Mouse (Mus musculus): ENCODE measurements around the gene Pdgfra. TPM values are rescaled to one million over a fixed set of nuclear protein-coding genes. Genes with fewer than 3 reads are reported as not detected.

Pdgfra gene
- polyA plus RNA-seq, 1 experiment from 2014 or later: 65.0 TPM

DNA sequence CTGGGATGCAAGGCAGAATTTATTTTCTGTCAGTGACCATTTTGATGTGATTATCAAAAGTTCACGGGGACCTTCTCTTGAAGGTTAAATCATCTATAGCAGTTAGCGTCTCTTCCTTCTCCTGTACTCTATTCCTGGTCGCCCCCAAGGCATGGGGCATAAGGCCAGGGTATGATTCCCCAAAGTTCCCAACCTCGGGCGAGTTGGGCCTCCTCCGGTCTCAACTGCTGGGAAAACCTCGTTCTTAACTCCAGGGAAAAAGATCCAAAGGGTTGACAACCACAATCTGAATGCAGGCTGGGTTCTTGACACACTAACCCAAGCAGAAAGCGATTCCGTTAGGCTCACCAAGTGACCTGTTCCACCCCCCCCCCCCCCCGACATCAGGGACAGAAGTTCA is 2.7 kb upstream of the Pdgfra start:
- peaks cover 35% of the 10 kb centered on the region for H3K4me1 ChIP-seq
- peaks cover 39% of the 10 kb centered on the region for H3K27me3 ChIP-seq
- no peak overlapping the region for H3K9ac ChIP-seq
- H3K27ac ChIP-seq (replicated peaks): peak overlapping the region; percentile 98
- no peaks in the 10 kb centered on the region for H3K9me3 ChIP-seq (replicated peaks)
- ATAC-seq (ENCODE audit: insufficient number of reproducible peaks, low FRiP score, low TSS enrichment, low read depth): no peak
- peak overlapping the region; percentile 52 for H3K4me2 ChIP-seq (replicated peaks)
- 1% methylated on average over 10 of the region's 10 CpGs for WGBS
- H3K4me3 ChIP-seq (replicated peaks): peak overlapping the region; percentile 66
- H3K36me3 ChIP-seq: no peaks in the 10 kb centered on the region

DNA sequence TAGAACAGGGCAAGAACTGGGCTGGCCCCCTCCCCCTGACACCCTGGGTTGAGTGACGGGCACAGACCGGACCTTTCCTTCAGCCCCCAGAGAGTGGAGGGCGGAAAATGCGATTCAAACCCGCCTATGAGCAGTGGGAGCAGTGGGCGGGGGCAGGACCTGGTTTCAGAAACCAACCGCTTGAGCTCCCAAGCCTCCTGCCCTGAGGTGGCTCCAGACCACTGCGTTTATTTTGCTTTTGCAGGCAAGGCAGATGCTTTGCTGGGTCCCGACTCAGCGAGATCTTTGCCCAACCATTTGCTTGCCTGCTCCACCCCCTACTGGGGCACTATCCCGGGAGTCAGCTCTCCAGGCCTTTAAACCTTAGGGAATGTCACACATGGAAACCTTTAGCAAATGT is 2.2 kb upstream of the Pdgfra start:
- H3K36me3 ChIP-seq: no peaks in the 10 kb centered on the region
- H3K9me3 ChIP-seq (replicated peaks): no peaks in the 10 kb centered on the region
- under 1% methylated on average over 11 of the region's 11 CpGs for WGBS
- peaks cover 38% of the 10 kb centered on the region for H3K4me1 ChIP-seq
- H3K27ac ChIP-seq (replicated peaks): peak overlapping the region; percentile 98
- peak; percentile 30; the same call in 1 of the 2 replicates for ATAC-seq (ENCODE audit: insufficient number of reproducible peaks, low FRiP score, low TSS enrichment, low read depth)
- H3K27me3 ChIP-seq: peaks cover 37% of the 10 kb centered on the region
- no peak overlapping the region for H3K9ac ChIP-seq
- H3K4me3 ChIP-seq (replicated peaks): peak overlapping the region; percentile 66
- H3K4me2 ChIP-seq (replicated peaks): peak overlapping the region; percentile 52

DNA sequence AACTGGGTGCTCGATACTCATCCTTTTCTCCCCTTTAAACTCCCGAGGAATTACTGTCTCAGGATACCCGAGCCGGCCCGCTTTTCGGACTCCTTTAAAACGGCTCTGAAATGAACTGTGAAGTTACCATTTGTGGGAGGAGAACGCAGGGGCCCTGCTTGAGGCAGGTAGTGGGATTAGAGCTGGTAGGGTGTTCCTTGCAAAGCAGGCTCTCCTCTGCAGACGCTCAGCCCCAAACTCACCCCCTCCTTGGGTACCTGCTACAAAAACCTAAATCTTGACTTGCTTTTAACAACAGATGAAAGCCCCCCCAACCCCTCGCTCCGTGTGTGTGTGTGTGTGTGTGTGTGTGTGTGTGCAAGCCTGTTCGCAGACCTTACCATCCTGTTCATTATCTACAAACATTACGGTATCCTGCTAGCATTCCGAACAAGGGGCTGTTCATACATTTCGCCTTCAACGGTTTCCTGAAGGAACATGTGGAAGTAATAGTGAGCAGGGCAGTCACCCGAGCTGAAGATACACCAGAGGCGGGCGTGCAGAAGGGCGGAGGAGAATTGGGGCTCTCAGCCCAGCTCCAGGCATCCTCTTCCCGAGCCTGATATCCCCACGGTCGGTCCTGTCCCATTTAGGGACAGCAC is 1.6 kb upstream of the Pdgfra start:
- ATAC-seq (ENCODE audit: insufficient number of reproducible peaks, low FRiP score, low TSS enrichment, low read depth): peak; percentile 26; the same call in 1 of the 2 replicates
- peak overlapping the region; percentile 52 for H3K4me2 ChIP-seq (replicated peaks)
- H3K9me3 ChIP-seq (replicated peaks): no peaks in the 10 kb centered on the region
- H3K27me3 ChIP-seq: peaks cover 38% of the 10 kb centered on the region
- no peaks in the 10 kb centered on the region for H3K36me3 ChIP-seq
- H3K9ac ChIP-seq: no peak overlapping the region
- peak overlapping the region; percentile 98 for H3K27ac ChIP-seq (replicated peaks)
- H3K4me1 ChIP-seq: peaks cover 40% of the 10 kb centered on the region
- H3K4me3 ChIP-seq (replicated peaks): peak overlapping the region; percentile 66
- WGBS: 1% methylated on average over 23 of the region's 23 CpGs

DNA sequence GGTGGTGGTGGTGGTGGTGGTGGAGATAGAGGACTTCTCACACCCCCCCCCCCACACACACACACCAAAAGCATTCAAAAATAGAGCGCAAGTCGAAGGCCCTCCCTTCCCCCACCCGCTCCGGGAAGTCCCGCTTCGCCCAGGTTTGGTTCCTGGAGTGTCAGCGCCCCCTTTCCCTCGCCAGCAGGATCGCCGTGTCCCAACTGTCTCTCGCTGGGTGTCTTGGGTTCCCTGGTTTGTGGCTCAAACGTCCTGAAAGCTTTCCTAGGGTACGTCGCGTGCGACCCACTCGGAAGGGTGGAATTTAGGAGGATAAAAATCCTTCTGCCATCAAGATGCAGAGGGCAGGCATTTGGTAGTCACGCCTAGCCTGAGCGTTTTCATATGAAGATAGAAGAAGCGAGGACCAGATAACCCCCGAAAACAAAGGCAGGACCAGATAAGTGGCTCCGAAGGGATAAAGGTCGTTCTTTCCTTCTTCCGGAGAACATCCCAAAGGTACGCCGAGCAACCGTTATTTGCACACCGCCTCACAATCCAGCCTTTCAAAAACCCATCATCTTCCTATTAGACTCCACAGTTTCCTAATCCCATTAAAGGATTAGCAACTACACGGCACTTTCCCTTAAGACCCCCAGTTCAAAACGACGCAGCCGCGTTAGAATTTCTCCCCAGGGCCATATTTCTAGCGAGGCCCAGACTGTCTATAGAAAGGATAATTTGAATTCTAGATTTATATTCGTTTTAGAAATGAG is 769 bp upstream of the Pdgfra start:
- under 1% methylated on average over 35 of the region's 35 CpGs for WGBS
- H3K9me3 ChIP-seq (replicated peaks): no peaks in the 10 kb centered on the region
- H3K4me1 ChIP-seq: peaks cover 40% of the 10 kb centered on the region
- H3K36me3 ChIP-seq: no peaks in the 10 kb centered on the region
- peak overlapping the region; percentile 66 for H3K4me3 ChIP-seq (replicated peaks)
- H3K27ac ChIP-seq (replicated peaks): peak overlapping the region; percentile 98
- ATAC-seq (ENCODE audit: insufficient number of reproducible peaks, low FRiP score, low TSS enrichment, low read depth): no peak
- H3K9ac ChIP-seq: peak overlapping the region; percentile 39
- H3K4me2 ChIP-seq (replicated peaks): peak overlapping the region; percentile 52
- H3K27me3 ChIP-seq: peaks cover 38% of the 10 kb centered on the region

DNA sequence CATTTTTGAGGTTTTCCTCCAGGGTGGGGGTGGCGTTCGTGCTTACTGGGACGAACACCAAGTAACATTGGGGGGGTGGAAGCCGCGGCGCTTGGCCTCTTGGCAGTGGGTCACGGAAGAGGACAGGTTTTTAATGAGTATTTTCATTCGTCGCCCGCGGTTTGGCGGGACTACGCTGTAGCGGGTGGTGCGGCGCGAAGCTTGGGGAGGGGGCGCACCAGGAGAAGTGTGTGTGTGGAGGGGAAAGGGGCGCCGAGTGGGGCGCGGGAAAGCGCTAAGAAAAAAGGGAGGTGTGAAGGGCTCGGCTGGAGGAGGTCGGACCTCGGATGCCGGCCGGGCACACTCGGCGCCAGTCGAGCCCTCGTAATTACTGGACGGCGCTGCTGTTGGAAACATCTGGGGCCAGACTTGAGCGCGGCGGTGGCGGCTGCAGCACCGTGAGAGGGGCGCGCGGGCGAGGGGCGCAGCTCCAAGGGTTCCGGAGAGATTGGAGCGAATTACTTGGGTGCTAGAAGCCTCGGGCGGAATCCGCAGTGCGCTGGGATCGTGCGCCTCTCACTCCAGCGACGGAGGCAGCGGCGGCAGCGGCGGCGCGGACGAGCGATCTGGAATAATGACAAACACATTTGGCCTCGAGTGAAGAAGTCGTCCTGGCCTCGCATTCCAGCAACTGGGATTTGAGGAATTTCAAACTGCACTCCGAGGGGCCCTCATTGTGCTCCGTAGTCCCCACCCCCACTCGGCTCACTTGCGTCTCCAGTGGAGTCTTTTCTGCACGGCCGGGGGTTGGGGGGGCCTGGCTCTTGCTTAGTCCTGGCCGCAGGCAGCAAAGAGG is 916 bp downstream of the Pdgfra start:
- H3K9me3 ChIP-seq (replicated peaks): no peaks in the 10 kb centered on the region
- peak overlapping the region; percentile 98 for H3K27ac ChIP-seq (replicated peaks)
- H3K36me3 ChIP-seq: no peaks in the 10 kb centered on the region
- WGBS: under 1% methylated on average over 72 of the region's 72 CpGs
- H3K4me2 ChIP-seq (replicated peaks): peak overlapping the region; percentile 52
- peaks cover 34% of the 10 kb centered on the region for H3K27me3 ChIP-seq
- peak overlapping the region; percentile 82 for H3K9ac ChIP-seq
- H3K4me3 ChIP-seq (replicated peaks): peak overlapping the region; percentile 66
- H3K4me1 ChIP-seq: peaks cover 40% of the 10 kb centered on the region
- no peak for ATAC-seq (ENCODE audit: insufficient number of reproducible peaks, low FRiP score, low TSS enrichment, low read depth)

DNA sequence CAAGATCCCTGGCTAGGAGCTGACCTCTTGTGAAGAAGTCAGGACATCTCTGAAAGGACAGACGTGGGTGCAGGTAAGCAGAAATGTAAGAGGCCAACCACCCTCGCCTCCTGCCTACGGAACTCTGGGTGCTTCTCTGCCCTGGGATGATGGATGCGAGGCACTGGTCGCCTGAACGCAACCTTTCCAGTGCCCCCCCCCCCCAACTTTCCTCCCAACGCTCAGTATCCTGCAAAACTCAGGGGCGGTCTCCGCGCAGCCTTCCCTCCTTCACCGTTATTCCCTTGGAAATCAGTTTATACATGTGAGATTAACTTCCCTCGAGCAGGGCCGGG is 1.5 kb downstream of the Pdgfra start:
- WGBS: under 1% methylated on average over 13 of the region's 13 CpGs
- Histone ChIP-seq H3K36me3 (no peaks in the 10 kb centered on the region), H3K27ac (replicated peaks) (peak overlapping the region; percentile 98), H3K9me3 (replicated peaks) (no peaks in the 10 kb centered on the region), H3K4me3 (replicated peaks) (peak overlapping the region; percentile 66), H3K4me2 (replicated peaks) (peak overlapping the region; percentile 52), H3K9ac (peak overlapping the region; percentile 82), H3K4me1 (peaks cover 40% of the 10 kb centered on the region), H3K27me3 (peaks cover 30% of the 10 kb centered on the region)
- ATAC-seq (ENCODE audit: insufficient number of reproducible peaks, low FRiP score, low TSS enrichment, low read depth): no peak

DNA sequence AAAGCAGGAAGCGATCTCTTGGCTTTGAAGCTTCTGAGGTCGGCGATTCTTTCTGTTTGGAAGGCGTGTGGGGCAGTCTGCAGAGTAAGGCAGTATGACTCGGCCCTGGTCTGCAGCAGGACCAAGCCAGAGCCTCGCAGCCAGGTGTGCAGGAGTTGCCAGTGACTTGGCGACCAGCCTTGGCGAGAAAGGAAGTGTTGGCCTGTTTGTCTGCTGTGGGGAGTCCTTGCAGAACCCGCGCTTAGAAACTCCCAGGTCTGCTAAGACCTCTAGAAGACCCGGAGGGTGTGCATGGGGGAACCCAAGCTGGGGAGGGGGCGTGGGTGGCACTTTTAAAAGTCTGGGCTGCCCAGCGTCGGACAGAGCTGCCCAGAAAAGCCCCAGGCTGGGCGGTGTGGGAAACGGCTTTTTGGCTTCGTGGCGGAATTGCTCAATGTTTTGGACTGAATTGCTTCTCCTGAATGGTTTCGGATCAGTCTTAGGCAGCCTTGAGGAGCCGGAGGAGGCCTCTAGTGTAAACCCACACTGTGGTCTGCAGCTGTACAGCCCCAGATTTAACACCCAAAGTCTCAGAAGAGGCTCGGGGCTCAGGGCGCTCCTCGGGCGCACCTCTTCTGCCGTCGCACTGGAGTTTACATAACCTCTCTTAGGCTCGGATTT is 2.0 kb downstream of the Pdgfra start:
- WGBS: under 1% methylated on average over 27 of the region's 27 CpGs

DNA sequence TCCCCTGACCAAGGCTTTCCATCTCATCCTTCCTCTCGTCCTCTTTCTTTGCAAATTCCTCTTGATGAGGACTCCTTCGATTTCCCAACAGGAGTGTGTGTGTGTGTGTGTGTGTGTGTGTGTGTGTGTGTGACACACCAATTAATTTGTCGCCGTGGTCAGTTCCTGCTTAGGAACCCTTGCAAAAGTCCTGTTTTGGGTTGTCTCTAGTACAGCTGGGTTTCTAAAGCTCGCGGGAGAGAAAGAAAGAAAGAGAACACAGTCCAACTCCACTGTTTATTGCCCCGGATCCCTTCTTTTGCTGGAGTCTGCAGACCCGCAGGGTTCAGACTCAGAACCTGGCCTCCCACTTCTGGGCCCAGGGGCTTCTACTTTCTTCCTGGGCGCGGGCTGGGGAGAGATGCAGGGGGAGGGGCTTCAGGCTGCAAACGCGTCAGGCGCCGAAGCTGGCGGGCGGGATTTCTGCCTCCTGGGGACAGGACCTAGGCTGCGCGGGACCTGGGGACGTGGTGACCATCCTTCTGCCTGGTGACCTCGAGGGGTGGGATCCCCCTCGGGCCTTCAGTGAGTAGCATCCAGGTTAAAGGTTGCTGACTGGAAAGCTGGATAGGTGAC is 2.6 kb downstream of the Pdgfra start:
- H3K4me1 ChIP-seq: peaks cover 38% of the 10 kb centered on the region
- peak overlapping the region; percentile 82 for H3K9ac ChIP-seq
- ATAC-seq (ENCODE audit: insufficient number of reproducible peaks, low FRiP score, low TSS enrichment, low read depth): no peak
- H3K4me2 ChIP-seq (replicated peaks): peak overlapping the region; percentile 52
- H3K9me3 ChIP-seq (replicated peaks): no peaks in the 10 kb centered on the region
- peak overlapping the region; percentile 98 for H3K27ac ChIP-seq (replicated peaks)
- H3K27me3 ChIP-seq: peaks cover 26% of the 10 kb centered on the region
- under 1% methylated on average over 21 of the region's 21 CpGs for WGBS
- H3K4me3 ChIP-seq (replicated peaks): peak overlapping the region; percentile 66
- H3K36me3 ChIP-seq: no peaks in the 10 kb centered on the region

More for the DNA sequence above, 2.0 kb downstream of the Pdgfra start:
- Histone ChIP-seq H3K4me2 (replicated peaks) (peak overlapping the region; percentile 52), H3K36me3 (no peaks in the 10 kb centered on the region), H3K27me3 (peaks cover 26% of the 10 kb centered on the region), H3K9me3 (replicated peaks) (no peaks in the 10 kb centered on the region), H3K9ac (peak overlapping the region; percentile 82), H3K4me3 (replicated peaks) (peak overlapping the region; percentile 66), H3K27ac (replicated peaks) (peak overlapping the region; percentile 98), H3K4me1 (peaks cover 41% of the 10 kb centered on the region)
- ATAC-seq (ENCODE audit: insufficient number of reproducible peaks, low FRiP score, low TSS enrichment, low read depth): no peak

DNA sequence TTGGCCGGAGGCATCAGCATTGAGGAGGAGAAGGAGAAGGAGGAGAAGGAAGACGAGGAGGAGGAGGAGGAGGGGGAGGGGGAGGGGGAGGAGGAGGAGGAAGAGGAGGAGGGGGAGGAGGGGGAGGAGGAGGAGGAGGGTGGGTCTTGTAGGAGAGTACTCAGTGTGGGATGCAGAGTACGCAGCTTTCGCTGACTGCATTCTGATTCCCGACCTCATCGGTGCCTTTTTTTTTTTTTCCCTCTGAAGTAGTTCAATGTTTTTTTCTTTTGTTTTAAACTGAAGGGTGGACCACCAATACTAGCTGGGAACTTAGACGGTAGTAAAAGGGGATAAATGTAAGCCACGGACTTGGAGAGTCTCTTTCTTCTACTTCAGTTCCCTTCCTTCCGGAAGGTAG is 3.2 kb downstream of the Pdgfra start:
- H3K27ac ChIP-seq (replicated peaks): peak overlapping the region; percentile 98
- H3K9ac ChIP-seq: peak overlapping the region; percentile 82
- no peaks in the 10 kb centered on the region for H3K36me3 ChIP-seq
- WGBS: 1% methylated on average over 7 of the region's 9 CpGs
- H3K4me1 ChIP-seq: peaks cover 33% of the 10 kb centered on the region
- H3K4me3 ChIP-seq (replicated peaks): peak overlapping the region; percentile 66
- H3K4me2 ChIP-seq (replicated peaks): peak overlapping the region; percentile 81
- peaks cover 21% of the 10 kb centered on the region for H3K27me3 ChIP-seq
- no peak for ATAC-seq (ENCODE audit: insufficient number of reproducible peaks, low FRiP score, low TSS enrichment, low read depth)
- H3K9me3 ChIP-seq (replicated peaks): no peaks in the 10 kb centered on the region

DNA sequence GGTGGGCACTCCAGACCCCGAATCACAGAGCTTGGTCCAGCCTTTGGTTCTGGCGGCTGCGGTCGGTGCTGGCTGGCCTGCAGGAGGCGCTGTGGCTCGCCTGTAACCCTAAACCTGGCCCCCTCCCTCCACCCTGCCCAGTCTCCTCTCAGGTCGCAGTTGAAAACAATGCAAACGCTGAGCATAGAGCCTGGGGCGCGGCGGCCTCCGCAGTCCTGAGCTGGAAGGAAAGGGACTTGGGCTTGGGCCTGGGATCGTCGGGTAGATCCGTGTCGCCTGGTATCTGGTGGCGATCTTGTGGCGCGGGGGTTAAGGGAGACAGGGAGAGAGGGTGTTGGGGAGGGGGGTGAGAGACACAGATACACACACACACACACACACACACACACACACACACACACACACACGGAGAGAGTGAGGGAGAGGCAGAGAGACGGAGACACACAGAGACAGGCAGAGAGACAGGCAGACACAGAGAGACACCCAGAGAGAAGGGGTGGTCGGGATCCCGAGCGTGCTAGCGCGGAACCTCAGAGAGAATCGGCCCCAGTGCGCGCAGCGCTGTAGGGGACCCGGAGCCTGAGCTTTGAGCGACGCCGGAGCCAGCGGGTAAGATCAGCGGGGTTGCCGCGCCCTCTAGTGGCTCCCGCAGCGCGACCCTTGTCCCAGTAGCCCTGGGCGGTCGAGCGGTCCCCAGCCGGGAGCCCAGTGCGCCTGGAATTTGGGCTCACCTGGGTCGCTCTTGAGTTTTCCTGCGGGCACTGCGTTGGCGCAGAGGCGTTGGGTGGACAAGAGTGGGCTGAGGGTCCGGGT is 3.9 kb downstream of the Pdgfra start:
- no peaks in the 10 kb centered on the region for H3K9me3 ChIP-seq (replicated peaks)
- H3K4me3 ChIP-seq (replicated peaks): peak overlapping the region; percentile 66
- H3K4me1 ChIP-seq: peaks cover 33% of the 10 kb centered on the region
- H3K27me3 ChIP-seq: peaks cover 17% of the 10 kb centered on the region
- H3K36me3 ChIP-seq: 0 out of 2 replicates have a peak, but pooled peaks cover 1% of the 10 kb centered on the region
- WGBS: under 1% methylated on average over 51 of the region's 52 CpGs
- peak overlapping the region; percentile 88 for H3K27ac ChIP-seq (replicated peaks)
- peak overlapping the region; percentile 59 for H3K9ac ChIP-seq
- peak overlapping the region; percentile 81 for H3K4me2 ChIP-seq (replicated peaks)
- peak; percentile 79 for ATAC-seq (ENCODE audit: insufficient number of reproducible peaks, low FRiP score, low TSS enrichment, low read depth)

Measured in embryonic facial prominence, embryonic 15.5 days (tissue).